Mouse (Mus musculus) MEL (cell line): ENCODE measurements around the gene Dguok. TPM values are rescaled to one million over a fixed set of nuclear protein-coding genes. Genes with fewer than 3 reads are reported as not detected.
A peak's percentile ranks its signal among the peaks of the same experiment; 100 is the strongest.

ENCODE experiments used
- DNase-seq: peaks from one replicate; pipeline ENCODE4 v3.0.0; 2011; ENCODE audit warnings: low read depth, low spot score
- H3K27ac ChIP-seq: 2 replicates; pipeline ENCODE4 v1.5.1; 2012; ENCODE audit warnings: low read depth, mild to moderate bottlenecking, control low read depth, low read length, moderate library complexity; ENCODE audit not compliant: control insufficient read depth
- H3K27me3 ChIP-seq, 2 experiments: fragments of 150-350 bp in 1 of 2; sonication (generic) in 1 of 2; 2 replicates each; pipeline ENCODE4 v1.6.1; 2012; ENCODE audit warnings: low read length in 2 of 2, mild to moderate bottlenecking in 2 of 2, improper control_type of control experiment in 1 of 2, moderate library complexity in 1 of 2; ENCODE audit not compliant: insufficient read depth in 2 of 2, control insufficient read depth in 1 of 2
- H3K36me3 ChIP-seq, 2 experiments: 2 replicates each; pipeline ENCODE4 v1.6.1; 2012 to 2014; ENCODE audit warnings: low read length in 2 of 2, improper control_type of control experiment in 1 of 2, inconsistent platforms in 1 of 2, mild to moderate bottlenecking in 1 of 2; ENCODE audit not compliant: insufficient read depth in 2 of 2, control insufficient read depth in 1 of 2
- H3K4me1 ChIP-seq, 2 experiments: fragments of 150-350 bp in 1 of 2; sonication (generic) in 1 of 2; 2 replicates each; pipeline ENCODE4 v1.6.1; 2012; ENCODE audit warnings: low read length in 2 of 2, improper control_type of control experiment in 1 of 2, mild to moderate bottlenecking in 1 of 2; ENCODE audit not compliant: insufficient read depth in 2 of 2, control insufficient read depth in 1 of 2
- H3K4me3 ChIP-seq, 2 experiments: fragments of 150-350 bp in 1 of 2; sonication (generic) in 1 of 2; 2 replicates each; pipeline ENCODE4 v1.5.1; 2012; ENCODE audit warnings: low read depth in 2 of 2, low read length in 2 of 2, mild to moderate bottlenecking in 2 of 2, moderate library complexity in 2 of 2, control low read depth in 1 of 2, improper control_type of control experiment in 1 of 2; ENCODE audit not compliant: control insufficient read depth in 1 of 2, insufficient read depth in 1 of 2
- H3K79me2 ChIP-seq: 2 replicates; pipeline ENCODE4 v1.6.1; 2012; ENCODE audit warnings: mild to moderate bottlenecking, low read length, moderate library complexity; ENCODE audit not compliant: control insufficient read depth, poor library complexity, insufficient read depth
- H3K9ac ChIP-seq: 2 replicates; pipeline ENCODE4 v1.6.1; 2012; ENCODE audit warnings: low read depth, mild to moderate bottlenecking, control low read depth, low read length, moderate library complexity; ENCODE audit not compliant: control insufficient read depth, poor library complexity, severe bottlenecking
- H3K9me3 ChIP-seq: fragments of 150-350 bp; sonication (generic); replicated peaks from 2 replicates; pipeline ENCODE4 v1.6.1; 2012; ENCODE audit warnings: mild to moderate bottlenecking, low read length, improper control_type of control experiment, moderate library complexity; ENCODE audit not compliant: insufficient read depth
- CHD1 ChIP-seq: IDR thresholded peaks from 2 replicates; pipeline ENCODE4 v1.6.1; 2012; ENCODE audit warnings: low read depth, mild to moderate bottlenecking, inconsistent platforms, low read length, improper control_type of control experiment
- CHD2 ChIP-seq: IDR thresholded peaks from 2 replicates; pipeline ENCODE4 v1.6.1; 2011; ENCODE audit warnings: low read length, improper control_type of control experiment
- CTCF ChIP-seq, 3 experiments: IDR thresholded peaks in 2 of 3; conservative IDR thresholded peaks in 1 of 3; 2 replicates each; pipeline ENCODE4 v1.5.1; 2011 to 2012; ENCODE audit warnings: low read length in 3 of 3, low read depth in 2 of 3, mild to moderate bottlenecking in 2 of 3, improper control_type of control experiment in 1 of 3, inconsistent platforms in 1 of 3, mixed read lengths in 1 of 3, moderate library complexity in 1 of 3; ENCODE audit not compliant: control insufficient read depth in 1 of 3, insufficient read depth in 1 of 3, poor library complexity in 1 of 3, severe bottlenecking in 1 of 3
- E2F4 ChIP-seq: IDR thresholded peaks from 2 replicates; pipeline ENCODE4 v1.6.1; 2011; ENCODE audit warnings: low read depth, low read length, improper control_type of control experiment, borderline replicate concordance
- ELF1 ChIP-seq: IDR thresholded peaks from 2 replicates; pipeline ENCODE4 v1.6.1; 2014; ENCODE audit warnings: low read depth, mild to moderate bottlenecking, inconsistent platforms, low read length, improper control_type of control experiment, moderate library complexity
- ETS1 ChIP-seq: IDR thresholded peaks from 2 replicates; pipeline ENCODE4 v1.6.1; 2012; ENCODE audit warnings: low read depth, mild to moderate bottlenecking, inconsistent platforms, low read length, improper control_type of control experiment, moderate library complexity
- GATA1 ChIP-seq: IDR thresholded peaks from 2 replicates; pipeline ENCODE4 v1.6.1; 2011; ENCODE audit warnings: low read depth, low read length, improper control_type of control experiment
- MAFK ChIP-seq: IDR thresholded peaks from 2 replicates; pipeline ENCODE4 v1.6.1; 2011; ENCODE audit warnings: low read depth, mild to moderate bottlenecking, low read length, improper control_type of control experiment, borderline replicate concordance
- MAX ChIP-seq: IDR thresholded peaks from 2 replicates; pipeline ENCODE4 v1.6.1; 2011; ENCODE audit warnings: low read length, improper control_type of control experiment
- MEF2A ChIP-seq: IDR thresholded peaks from 2 replicates; pipeline ENCODE4 v1.6.1; 2014; ENCODE audit warnings: low read depth, mild to moderate bottlenecking, inconsistent platforms, low read length, improper control_type of control experiment; ENCODE audit not compliant: poor library complexity, insufficient replicate concordance, severe bottlenecking; ENCODE audit errors: extremely low read depth
- MXI1 ChIP-seq: IDR thresholded peaks from 2 replicates; pipeline ENCODE4 v1.6.1; 2011; ENCODE audit warnings: mild to moderate bottlenecking, low read depth, low read length, improper control_type of control experiment
- MYC ChIP-seq: IDR thresholded peaks from 2 replicates; pipeline ENCODE4 v1.6.1; 2011; ENCODE audit warnings: low read depth, mild to moderate bottlenecking, low read length, improper control_type of control experiment, moderate library complexity
- NELFE ChIP-seq: IDR thresholded peaks from 2 replicates; pipeline ENCODE4 v1.6.1; 2011; ENCODE audit warnings: low read depth, low read length, improper control_type of control experiment
- POLR2A ChIP-seq, 2 experiments: IDR thresholded peaks; 2 replicates each; pipeline ENCODE4 v1.6.1; 2011 to 2012; ENCODE audit warnings: low read length in 2 of 2, mild to moderate bottlenecking in 2 of 2, control low read depth in 1 of 2, improper control_type of control experiment in 1 of 2, low read depth in 1 of 2, moderate library complexity in 1 of 2; ENCODE audit not compliant: control insufficient read depth in 1 of 2, insufficient read depth in 1 of 2, poor library complexity in 1 of 2
- RAD21 ChIP-seq: IDR thresholded peaks from 2 replicates; pipeline ENCODE4 v1.6.1; 2011; ENCODE audit warnings: mild to moderate bottlenecking, low read depth, low read length, improper control_type of control experiment
- RCOR1 ChIP-seq: IDR thresholded peaks from 2 replicates; pipeline ENCODE4 v1.6.1; 2012; ENCODE audit warnings: low read depth, mild to moderate bottlenecking, inconsistent platforms, low read length, improper control_type of control experiment
- SIN3A ChIP-seq: IDR thresholded peaks from 2 replicates; pipeline ENCODE4 v1.6.1; 2012; ENCODE audit warnings: low read length, improper control_type of control experiment, inconsistent platforms
- SMC3 ChIP-seq: IDR thresholded peaks from 2 replicates; pipeline ENCODE4 v1.6.1; 2011; ENCODE audit warnings: low read depth, low read length, improper control_type of control experiment
- UBTF ChIP-seq: IDR thresholded peaks from 2 replicates; pipeline ENCODE4 v1.6.1; 2012; ENCODE audit warnings: low read depth, mild to moderate bottlenecking, inconsistent platforms, low read length, improper control_type of control experiment, moderate library complexity, borderline replicate concordance; ENCODE audit not compliant: insufficient read depth
- ZC3H11A ChIP-seq: IDR thresholded peaks from 2 replicates; pipeline ENCODE4 v1.6.1; 2012; ENCODE audit warnings: low read depth, mild to moderate bottlenecking, inconsistent platforms, low read length, improper control_type of control experiment
- ZKSCAN1 ChIP-seq: IDR thresholded peaks from 2 replicates; pipeline ENCODE4 v1.6.1; 2012; ENCODE audit warnings: low read depth, mild to moderate bottlenecking, inconsistent platforms, low read length, improper control_type of control experiment, moderate library complexity
- polyA plus RNA-seq, 2 experiments: library from polyadenylated mRNA; stranded (reverse) in 1 of 2; unstranded in 1 of 2; fragments of >175 nt in 1 of 2; fragments of >200 nt in 1 of 2; gene quantifications; 2 replicates each; pipeline versions ENCODE4 v1.2.1 to v1.2.4; 2012; ENCODE audit warnings: low replicate concordance in 2 of 2, low read depth in 1 of 2; ENCODE audit not compliant: insufficient read length in 2 of 2, insufficient read depth in 1 of 2, missing spikeins in 1 of 2
- total RNA-seq: library from RNA; depleted of rRNA; stranded (reverse); fragments of 300-350 nt; gene quantifications from 2 replicates; pipeline ENCODE4 v1.2.3, GENCODE M21; 2012

Dguok gene
- total and polyA plus RNA-seq, 3 experiments, result 13.4 to 21.0 TPM; not detected in 1

- Histone ChIP-seq H3K4me1 (peaks cover 2 to 3% of the 10 kb centered on the region in 2 experiments; a peak in 3 of 4 replicates), H3K27me3 (no peaks in the 10 kb centered on the region), H3K9ac (no peak overlapping the region), H3K9me3 (no peaks in the 10 kb centered on the region), H3K27ac (no peak overlapping the region), H3K4me3 (no peak overlapping the region), H3K36me3 (peaks cover 0 to 3% of the 10 kb centered on the region in 2 experiments; a peak in 2 of 4 replicates), H3K79me2 (no peaks in the 10 kb centered on the region; the same call in 1 of the 2 replicates)
- DNase-seq, result peak; percentile 44
- TF ChIP-seq CHD2 (no peak), ZC3H11A (peak; percentile 26; the same call in 1 of the 2 replicates), MAFK (no peak), SMC3 (peak; percentile 62), ELF1 (no peak), ETS1 (no peak), POLR2A (IDR thresholded peaks at IDR 0.05; ENCODE audit: control insufficient read depth in 1 of 2, insufficient read depth in 1 of 2, low read depth in 1 of 2, low read length in 2 of 2, poor library complexity in 1 of 2) (no peak), RAD21 (peak; percentile 56), CHD1 (no peak), NELFE (no peak), CTCF (IDR thresholded peaks at IDR 0.05 in 2 of 3, conservative IDR thresholded peaks at IDR 0.05 in 1 of 3; ENCODE audit: control insufficient read depth in 1 of 3, insufficient read depth in 1 of 3, low read depth in 2 of 3, low read length in 3 of 3, poor library complexity in 1 of 3, severe bottlenecking in 1 of 3) (peak; percentile 64 to 67 (median 65)), MAX (no peak), ZKSCAN1 (no peak)
- TF ChIP-seq, all 39 proteins: peak for 4
These were observed 6.3 kb downstream of the Dguok start for GRCm38 (mm10) chr6:83500462-83500861.

DNA sequence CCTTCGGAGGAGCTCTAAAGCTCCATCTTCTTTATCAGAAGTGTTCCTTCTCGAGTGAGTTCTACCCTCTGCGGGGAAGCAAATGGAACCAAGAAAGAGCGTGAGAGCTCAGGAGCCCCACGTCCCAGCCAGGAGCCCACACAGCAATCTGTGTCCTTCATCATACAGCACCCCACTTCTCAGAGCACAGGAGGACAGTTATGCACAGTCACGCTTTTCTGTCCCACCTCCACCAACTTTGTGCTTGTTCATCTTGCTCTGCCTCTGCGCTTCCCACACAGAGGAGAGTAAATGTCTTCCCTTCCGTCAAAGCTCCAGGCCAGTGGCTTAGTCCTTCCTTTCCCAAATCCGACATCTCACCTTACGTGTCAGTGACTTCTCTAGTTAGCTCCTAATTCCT is 7.7 kb downstream of the Dguok start:
- no peak for TF ChIP-seq RCOR1
- no peak for TF ChIP-seq MEF2A
- no peak for TF ChIP-seq SIN3A
- TF ChIP-seq E2F4, result no peak
- no peak for TF ChIP-seq MXI1
- no peak for TF ChIP-seq ZC3H11A
- TF ChIP-seq ETS1, result no peak
- no peak for TF ChIP-seq MAFK
- TF ChIP-seq UBTF, result no peak
- no peak for TF ChIP-seq MYC
- no peak for TF ChIP-seq GATA1
- no peak for TF ChIP-seq SMC3
- no peaks in the 10 kb centered on the region for H3K27me3 ChIP-seq
- H3K9me3 ChIP-seq, result no peaks in the 10 kb centered on the region
- H3K4me1 ChIP-seq, result no peaks in the 10 kb centered on the region
- H3K4me3 ChIP-seq, result no peak overlapping the region
- no peaks in the 10 kb centered on the region for H3K79me2 ChIP-seq
- DNase-seq, result no peak
- no peak overlapping the region for H3K27ac ChIP-seq
- H3K36me3 ChIP-seq, result no peaks in the 10 kb centered on the region
- H3K9ac ChIP-seq, result no peak overlapping the region
